Mouse (Mus musculus) kidney, adult 2 months (tissue): ENCODE results near the gene Gm853. TPM values are rescaled to one million over a fixed set of nuclear protein-coding genes. Genes with fewer than 3 reads are reported as not detected.
A peak's percentile ranks its signal among the peaks of the same experiment; 100 is the strongest.

Source experiments
- DNase-seq: peaks from one replicate; pipeline ENCODE4 v3.0.0; 2021
- H3K27ac ChIP-seq: fragments of 200-500 bp; 2 replicates; pipeline ENCODE4 v1.5.1; 2012; ENCODE audit warnings: low read depth, low read length, control low read depth, inconsistent platforms; ENCODE audit not compliant: insufficient read depth
- H3K27me3 ChIP-seq: fragments of 200-500 bp; replicated peaks from 2 replicates; pipeline ENCODE4 v1.6.1; 2012; ENCODE audit warnings: mild to moderate bottlenecking, moderate library complexity, low read length, inconsistent platforms; ENCODE audit not compliant: control insufficient read depth, insufficient read depth
- H3K36me3 ChIP-seq: fragments of 200-500 bp; 2 replicates; pipeline ENCODE4 v1.6.1; 2012; ENCODE audit warnings: mild to moderate bottlenecking, moderate library complexity, low read length, inconsistent platforms; ENCODE audit not compliant: control insufficient read depth, insufficient read depth
- H3K4me1 ChIP-seq: fragments of 200-500 bp; 2 replicates; pipeline ENCODE4 v1.6.1; 2011; ENCODE audit warnings: low read length; ENCODE audit not compliant: control insufficient read depth, insufficient read depth
- H3K4me3 ChIP-seq: fragments of 200-500 bp; 2 replicates; pipeline ENCODE4 v1.5.1; 2011; ENCODE audit warnings: mild to moderate bottlenecking, low read depth, low read length, control low read depth; ENCODE audit not compliant: insufficient read depth
- CTCF ChIP-seq: fragments of 200-500 bp; conservative IDR thresholded peaks from 2 replicates; pipeline ENCODE4 v1.5.1; 2011; ENCODE audit warnings: low read depth, mild to moderate bottlenecking, control low read depth, low read length, moderate library complexity, mixed read lengths; ENCODE audit not compliant: insufficient read depth, insufficient read length
- POLR2A ChIP-seq: fragments of 200-500 bp; IDR thresholded peaks from one replicate; pipeline ENCODE4 v1.6.1; 2011; ENCODE audit warnings: low read depth, low read length, control low read depth
- WGBS: fragments of 180-500 bp; shearing (Covaris S2); methylation state at CpG from one replicate; pipeline ENCODE4 v1.1.7; 2018; 5-methylcytosine and 5-hydroxymethylcytosine counted together
- polyA plus RNA-seq: library from polyadenylated mRNA; depleted of rRNA; stranded (reverse); fragments of >200 nt; gene quantifications from 2 replicates; pipeline ENCODE4 v1.2.3, GENCODE M21; 2012

The Gm853 gene
- polyA plus RNA-seq, 1 experiment: 64.7 TPM

GRCm38 (mm10) chr4:130195924-130196323, 26.3 kb downstream of the Gm853 start:
- TF ChIP-seq POLR2A (no peak), CTCF (no peak)
- Histone ChIP-seq H3K27ac (no peak overlapping the region), H3K27me3 (no peaks in the 10 kb centered on the region), H3K4me1 (peaks cover 3% of the 10 kb centered on the region; the same call in 1 of the 2 replicates), H3K36me3 (no peaks in the 10 kb centered on the region), H3K4me3 (no peak overlapping the region)
- WGBS: 66% methylated on average over 13 of the region's 13 CpGs
- no peak for DNase-seq

- WGBS: 13% methylated on average over 9 of the region's 9 CpGs
- peaks cover 3% of the 10 kb centered on the region; the same call in 1 of the 2 replicates for H3K4me1 ChIP-seq
- DNase-seq: peak; percentile 80
- H3K4me3 ChIP-seq: no peak overlapping the region
- TF ChIP-seq POLR2A: no peak
- TF ChIP-seq CTCF: no peak
- no peaks in the 10 kb centered on the region for H3K27me3 ChIP-seq
- H3K36me3 ChIP-seq: no peaks in the 10 kb centered on the region
- H3K27ac ChIP-seq: no peak overlapping the region
Observed at GRCm38 (mm10) chr4:130192266-130192665, 29.9 kb downstream of the Gm853 start.

- Histone ChIP-seq H3K4me3 (no peak overlapping the region), H3K36me3 (no peaks in the 10 kb centered on the region), H3K4me1 (peaks cover 3% of the 10 kb centered on the region; the same call in 1 of the 2 replicates), H3K27ac (no peak overlapping the region), H3K27me3 (no peaks in the 10 kb centered on the region)
- DNase-seq: peak; percentile 54
- TF ChIP-seq CTCF (no peak), POLR2A (no peak)
- 69% methylated on average over 7 of the region's 7 CpGs for WGBS
Observed at GRCm38 (mm10) chr4:130189606-130190005, 32.6 kb downstream of the Gm853 start.

- Histone ChIP-seq H3K27ac (no peak overlapping the region), H3K27me3 (no peaks in the 10 kb centered on the region), H3K4me1 (peaks cover 3% of the 10 kb centered on the region; the same call in 1 of the 2 replicates), H3K36me3 (no peaks in the 10 kb centered on the region), H3K4me3 (no peak overlapping the region)
- DNase-seq: peak; percentile 91
- 4% methylated on average over 13 of the region's 13 CpGs for WGBS
- TF ChIP-seq CTCF (peak; percentile 98), POLR2A (no peak)
Observed at GRCm38 (mm10) chr4:130188806-130189297, 33.3 kb downstream of the Gm853 start.

GRCm38 (mm10) chr4:130186891-130187290, 35.3 kb downstream of the Gm853 start:
- no peaks in the 10 kb centered on the region for H3K36me3 ChIP-seq
- no peaks in the 10 kb centered on the region for H3K4me1 ChIP-seq
- WGBS: 67% methylated on average over 12 of the region's 12 CpGs
- H3K4me3 ChIP-seq: no peak overlapping the region
- TF ChIP-seq CTCF: no peak
- no peak for TF ChIP-seq POLR2A
- H3K27me3 ChIP-seq: no peaks in the 10 kb centered on the region
- H3K27ac ChIP-seq: no peak overlapping the region
- no peak for DNase-seq

GRCm38 (mm10) chr4:130186450-130186849, 35.8 kb downstream of the Gm853 start:
- Histone ChIP-seq H3K27ac (no peak overlapping the region), H3K36me3 (no peaks in the 10 kb centered on the region), H3K4me1 (no peaks in the 10 kb centered on the region), H3K4me3 (no peak overlapping the region), H3K27me3 (no peaks in the 10 kb centered on the region)
- TF ChIP-seq CTCF (no peak), POLR2A (no peak)
- no peak for DNase-seq
- 85% methylated on average over 9 of the region's 9 CpGs for WGBS

- DNase-seq: no peak
- TF ChIP-seq CTCF (no peak), POLR2A (no peak)
- H3K4me3 ChIP-seq: no peak overlapping the region
- no peaks in the 10 kb centered on the region for H3K36me3 ChIP-seq
- no peak overlapping the region for H3K27ac ChIP-seq
- 90% methylated on average over 5 of the region's 5 CpGs for WGBS
- H3K27me3 ChIP-seq: no peaks in the 10 kb centered on the region
- H3K4me1 ChIP-seq: no peaks in the 10 kb centered on the region
Observed at GRCm38 (mm10) chr4:130183879-130184278, 38.3 kb downstream of the Gm853 start.
